ENCODE assay signal across 8 mouse cellular contexts in genomic region chr2:39224621-39225020, GRCm38 (mm10). TPM values are rescaled to one million over a fixed set of nuclear protein-coding genes. Genes with fewer than 3 reads are reported as not detected.
DNase-seq lines count a peak whose midpoint lies in the region; ATAC-seq lines count a peak whose summit lies in the region.
"Had no signal": no experiment of that assay in that cellular context is flagged by ENCODE, and none has a peak within 500 bp of the region (broad histone marks: within the 10 kb centered on the region; RNA-seq: fewer than 3 reads in every experiment).

No protein-coding gene starts in this region.

- no peaks in the 10 kb centered on the region for H3K9me3 ChIP-seq in neural tube, embryonic 11.5 days (ENCODE audit: control insufficient read depth, low read length)
- no peaks in the 10 kb centered on the region for H3K9me3 ChIP-seq in forebrain, embryonic 11.5 days (ENCODE audit: control insufficient read depth, low read length)
- no peaks in the 10 kb centered on the region for H3K9me3 ChIP-seq in liver, embryonic 11.5 days (ENCODE audit: control insufficient read depth, low read length)

- no peak for ATAC-seq in neural tube, embryonic 11.5 days (ENCODE audit: insufficient read depth, low FRiP score, low TSS enrichment)
- no peak for ATAC-seq in forebrain, embryonic 11.5 days (replicated peaks; ENCODE audit: low FRiP score)
- no peak for ATAC-seq in liver, embryonic 11.5 days (replicated peaks; ENCODE audit: low FRiP score)
- ATAC-seq in megakaryocyte progenitor cell, adult 5-6 weeks (replicated peaks; ENCODE audit: poor library complexity): no peak

- no peak for DNase-seq in neural tube, embryonic 11.5 days (ENCODE audit: low spot score)
- no peak for DNase-seq in neural tube, embryonic 10.5 days (ENCODE audit: extremely low spot score, low spot score)
- no peak for DNase-seq in forebrain, embryonic 11.5 days (ENCODE audit: low spot score)
- no peak for DNase-seq in liver, embryonic 11.5 days (ENCODE audit: low spot score)
- no peak for DNase-seq in Muller cell, postnatal 12 days (ENCODE audit: inconsistent ontology term)
- no peak for DNase-seq in urinary bladder, postnatal 36 days (ENCODE audit: low spot score in 2 of 2)
- DNase-seq: layer of hippocampus, adult 9-11 months had no signal

- H3K4me1 ChIP-seq in neural tube, embryonic 11.5 days (ENCODE audit: control insufficient read depth, insufficient read depth, low read length): peaks cover 2% of the 10 kb centered on the region; the same call in 1 of the 2 replicates
- peaks cover 4% of the 10 kb centered on the region for H3K4me1 ChIP-seq in forebrain, embryonic 11.5 days (replicated peaks; ENCODE audit: control insufficient read depth, insufficient read depth, low read length)
- peaks cover 13% of the 10 kb centered on the region for H3K4me1 ChIP-seq in liver, embryonic 11.5 days (replicated peaks; ENCODE audit: control insufficient read depth, insufficient read depth, low read length)

- H3K27me3 ChIP-seq in neural tube, embryonic 11.5 days (ENCODE audit: control insufficient read depth, insufficient read depth, low read length): no peaks in the 10 kb centered on the region
- H3K27me3 ChIP-seq in forebrain, embryonic 11.5 days (ENCODE audit: control insufficient read depth, insufficient read depth, low read length): no peaks in the 10 kb centered on the region
- no peaks in the 10 kb centered on the region for H3K27me3 ChIP-seq in liver, embryonic 11.5 days (replicated peaks; ENCODE audit: control insufficient read depth, insufficient read depth, low read length)

- peak overlapping the region; percentile 67 for H3K4me2 ChIP-seq in neural tube, embryonic 11.5 days (ENCODE audit: low read depth)
- H3K4me2 ChIP-seq in forebrain, embryonic 11.5 days (ENCODE audit: low read depth, low read length, severe bottlenecking): peak overlapping the region; percentile 22; the same call in 1 of the 2 replicates
- peak overlapping the region; percentile 71 for H3K4me2 ChIP-seq in liver, embryonic 11.5 days

- H3K4me3 ChIP-seq in neural tube, embryonic 11.5 days (ENCODE audit: low read depth, low read length): no peak overlapping the region
- no peak overlapping the region; the same call in 1 of the 2 replicates for H3K4me3 ChIP-seq in forebrain, embryonic 11.5 days (ENCODE audit: low read depth, low read length)
- H3K4me3 ChIP-seq in liver, embryonic 11.5 days (ENCODE audit: low read depth, low read length): peak overlapping the region; percentile 77

- no peaks in the 10 kb centered on the region for H3K36me3 ChIP-seq in neural tube, embryonic 11.5 days (ENCODE audit: control insufficient read depth, insufficient read depth, low read length)
- H3K36me3 ChIP-seq in forebrain, embryonic 11.5 days (ENCODE audit: control insufficient read depth, insufficient read depth, low read length): no peaks in the 10 kb centered on the region
- no peaks in the 10 kb centered on the region for H3K36me3 ChIP-seq in liver, embryonic 11.5 days (ENCODE audit: control insufficient read depth, insufficient read depth, low read length)

- H3K27ac ChIP-seq in neural tube, embryonic 11.5 days (ENCODE audit: low read depth, low read length): no peak overlapping the region
- no peak overlapping the region for H3K27ac ChIP-seq in forebrain, embryonic 11.5 days (ENCODE audit: low read depth, low read length)
- H3K27ac ChIP-seq in liver, embryonic 11.5 days (ENCODE audit: low read depth, low read length): no peak overlapping the region

- H3K9ac ChIP-seq in neural tube, embryonic 11.5 days (ENCODE audit: low read length): no peak overlapping the region
- H3K9ac ChIP-seq in forebrain, embryonic 11.5 days (ENCODE audit: low read length): no peak overlapping the region
- no peak overlapping the region for H3K9ac ChIP-seq in liver, embryonic 11.5 days (ENCODE audit: low read depth, low read length)

RNA-seq across cellular contexts. Expression of gene Ppp6c, which starts 1.6 kb away (rescaled TPM):
- polyA plus RNA-seq in neural tube, embryonic 11.5 days (2014; fragmentation: Nextera tagmentation; extraction: Ambion mirVana): 90.3 and 93.9 TPM in 2 replicates
- 88.1 and 91.2 TPM in 2 replicates for polyA plus RNA-seq in forebrain, embryonic 11.5 days (2014; fragmentation: Nextera tagmentation; extraction: Ambion mirVana)
- 82.7 and 89.4 TPM in 2 replicates for polyA plus RNA-seq in liver, embryonic 11.5 days (2014; fragmentation: Nextera tagmentation; extraction: Ambion mirVana)
- total RNA-seq in megakaryocyte progenitor cell, adult 5-6 weeks (2015): 118 and 136 TPM in 2 replicates
- total RNA-seq in megakaryocyte progenitor cell, adult 5-6 weeks (2017): 64.2 and 72.9 TPM in 2 replicates

RNA-seq across cellular contexts. Expression of gene Scai, which starts 34.1 kb away (rescaled TPM):
- polyA plus RNA-seq in neural tube, embryonic 11.5 days (2014; fragmentation: Nextera tagmentation; extraction: Ambion mirVana): 7.7 and 12.4 TPM in 2 replicates
- polyA plus RNA-seq in forebrain, embryonic 11.5 days (2014; fragmentation: Nextera tagmentation; extraction: Ambion mirVana): 10.2 and 11.4 TPM in 2 replicates
- 4.7 and 5.1 TPM in 2 replicates for polyA plus RNA-seq in liver, embryonic 11.5 days (2014; fragmentation: Nextera tagmentation; extraction: Ambion mirVana)
- 7.4 and 10.6 TPM in 2 replicates for total RNA-seq in megakaryocyte progenitor cell, adult 5-6 weeks (2015)
- total RNA-seq in megakaryocyte progenitor cell, adult 5-6 weeks (2017): 6.0 and 11.6 TPM in 2 replicates
